Mouse (Mus musculus): Measurements from ENCODE around the gene Satb2.

Gene Satb2

GRCm38 (mm10) chr1:56844551-56845330 is 133.7 kb downstream of the Satb2 start:
- no peak for DNase-seq (ENCODE audit: extremely low read depth, insufficient read length, low spot score)

- no peak for DNase-seq (ENCODE audit: extremely low read depth, insufficient read length, low spot score)
Observed at GRCm38 (mm10) chr1:56838901-56839300, 139.5 kb downstream of the Satb2 start.

GRCm38 (mm10) chr1:56833984-56834900 is 144.2 kb downstream of the Satb2 start:
- no peak for DNase-seq (ENCODE audit: extremely low read depth, insufficient read length, low spot score)

GRCm38 (mm10) chr1:56833307-56833706 is 145.1 kb downstream of the Satb2 start:
- no peak for DNase-seq (ENCODE audit: extremely low read depth, insufficient read length, low spot score)

- no peak for DNase-seq (ENCODE audit: extremely low read depth, insufficient read length, low spot score)
Observed at GRCm38 (mm10) chr1:56832738-56833137, 145.7 kb downstream of the Satb2 start.

GRCm38 (mm10) chr1:56822735-56823134 is 155.7 kb downstream of the Satb2 start:
- DNase-seq (ENCODE audit: extremely low read depth, insufficient read length, low spot score), result no peak

- no peak for DNase-seq (ENCODE audit: extremely low read depth, insufficient read length, low spot score)
Observed at GRCm38 (mm10) chr1:56822025-56822424, 156.4 kb downstream of the Satb2 start.

- DNase-seq (ENCODE audit: extremely low read depth, insufficient read length, low spot score), result no peak
Observed at GRCm38 (mm10) chr1:56813506-56813905, 164.9 kb downstream of the Satb2 start.

- DNase-seq (ENCODE audit: extremely low read depth, insufficient read length, low spot score), result no peak
Observed at GRCm38 (mm10) chr1:56812961-56813360, 165.5 kb downstream of the Satb2 start.

GRCm38 (mm10) chr1:56811486-56811885 is 167.0 kb downstream of the Satb2 start:
- DNase-seq (ENCODE audit: extremely low read depth, insufficient read length, low spot score), result no peak

- no peak for DNase-seq (ENCODE audit: extremely low read depth, insufficient read length, low spot score)
Observed at GRCm38 (mm10) chr1:56806006-56806405, 172.4 kb downstream of the Satb2 start.

- DNase-seq (ENCODE audit: extremely low read depth, insufficient read length, low spot score), result no peak
Observed at GRCm38 (mm10) chr1:56800611-56801010, 177.8 kb downstream of the Satb2 start.

- DNase-seq (ENCODE audit: extremely low read depth, insufficient read length, low spot score), result no peak
Observed at GRCm38 (mm10) chr1:56795016-56795608, 183.3 kb downstream of the Satb2 start.

- no peak for DNase-seq (ENCODE audit: extremely low read depth, insufficient read length, low spot score)
Observed at GRCm38 (mm10) chr1:56789641-56790040, 188.8 kb downstream of the Satb2 start.

- peak; percentile 21 for DNase-seq (ENCODE audit: extremely low read depth, insufficient read length, low spot score)
Observed at GRCm38 (mm10) chr1:56782139-56782538, 196.3 kb downstream of the Satb2 start.

- DNase-seq (ENCODE audit: extremely low read depth, insufficient read length, low spot score), result no peak
Observed at GRCm38 (mm10) chr1:56764205-56764604, 214.2 kb downstream of the Satb2 start.

- no peak for DNase-seq (ENCODE audit: extremely low read depth, insufficient read length, low spot score)
Observed at GRCm38 (mm10) chr1:56761512-56761911, 216.9 kb downstream of the Satb2 start.

- no peak for DNase-seq (ENCODE audit: extremely low read depth, insufficient read length, low spot score)
Observed at GRCm38 (mm10) chr1:56753283-56753682, 225.2 kb downstream of the Satb2 start.

- DNase-seq (ENCODE audit: extremely low read depth, insufficient read length, low spot score), result no peak
Observed at GRCm38 (mm10) chr1:56750693-56751092, 227.8 kb downstream of the Satb2 start.

- no peak for DNase-seq (ENCODE audit: extremely low read depth, insufficient read length, low spot score)
Observed at GRCm38 (mm10) chr1:56749629-56750311, 228.7 kb downstream of the Satb2 start.
